Mouse (Mus musculus): ENCODE measurements around the gene Mylpf. TPM values are rescaled to one million over a fixed set of nuclear protein-coding genes. Genes with fewer than 3 reads are reported as not detected.
"Not testable (repeated sequence)": the region's sequence is repeated elsewhere in the genome, so short reads cannot be mapped to it uniquely, and the experiment has no call there.

Mylpf gene
- polyA plus RNA-seq, 1 experiment, result not detected

GRCm38 (mm10) chr7:127244658-127245510 lies 36.2 kb downstream of the Mylpf start:
- Histone ChIP-seq H3K27ac (ENCODE audit: insufficient read depth, low read depth, low read length) (peak overlapping the region; percentile 81), H3K4me1 (ENCODE audit: control insufficient read depth, insufficient read depth, low read length) (peaks cover 14% of the 10 kb centered on the region), H3K4me3 (ENCODE audit: insufficient read depth, low read depth, low read length) (peak overlapping the region; percentile 73)
- TF ChIP-seq POLR2A (IDR thresholded peaks at IDR 0.05; ENCODE audit: insufficient read depth, low read depth, low read length), result no peak; the same call in 1 of the 2 replicates
- TF ChIP-seq CTCF (IDR thresholded peaks at IDR 0.05; ENCODE audit: insufficient read depth, low read depth, low read length), result no peak
- WGBS, result 6% methylated on average over 29 of the region's 33 CpGs

- H3K4me1 ChIP-seq (ENCODE audit: control insufficient read depth, insufficient read depth, low read length); H3K4me3 ChIP-seq (ENCODE audit: insufficient read depth, low read depth, low read length); H3K27ac ChIP-seq (ENCODE audit: insufficient read depth, low read depth, low read length): not testable (repeated sequence)
- WGBS, result 89% methylated on average over 8 of the region's 8 CpGs
Observed at GRCm38 (mm10) chr7:127250511-127250910, 41.8 kb downstream of the Mylpf start.

- H3K4me1 ChIP-seq (ENCODE audit: control insufficient read depth, insufficient read depth, low read length), result peaks cover 2% of the 10 kb centered on the region; the same call in 1 of the 2 replicates
- no peak for TF ChIP-seq CTCF (IDR thresholded peaks at IDR 0.05; ENCODE audit: insufficient read depth, low read depth, low read length)
- TF ChIP-seq POLR2A (IDR thresholded peaks at IDR 0.05; ENCODE audit: insufficient read depth, low read depth, low read length), result no peak
- 80% methylated on average over 2 of the region's 2 CpGs for WGBS
- no peak overlapping the region for H3K27ac ChIP-seq (ENCODE audit: insufficient read depth, low read depth, low read length)
- no peak overlapping the region for H3K4me3 ChIP-seq (ENCODE audit: insufficient read depth, low read depth, low read length)
Observed at GRCm38 (mm10) chr7:127252414-127252813, 43.7 kb downstream of the Mylpf start.

- Histone ChIP-seq H3K4me3 (ENCODE audit: insufficient read depth, low read depth, low read length) (peak overlapping the region; percentile 53), H3K27ac (ENCODE audit: insufficient read depth, low read depth, low read length) (peak overlapping the region; percentile 62)
- WGBS, result 79% methylated on average over 6 of the region's 6 CpGs
Observed at GRCm38 (mm10) chr7:127253341-127253740, 44.7 kb downstream of the Mylpf start.

GRCm38 (mm10) chr7:127253821-127254769 lies 45.4 kb downstream of the Mylpf start:
- H3K4me1 ChIP-seq (ENCODE audit: control insufficient read depth, insufficient read depth, low read length), result peaks cover 2% of the 10 kb centered on the region; the same call in 1 of the 2 replicates
- H3K4me3 ChIP-seq (ENCODE audit: insufficient read depth, low read depth, low read length), result peak overlapping the region; percentile 53
- TF ChIP-seq POLR2A (IDR thresholded peaks at IDR 0.05; ENCODE audit: insufficient read depth, low read depth, low read length), result peak; percentile 76
- TF ChIP-seq CTCF (IDR thresholded peaks at IDR 0.05; ENCODE audit: insufficient read depth, low read depth, low read length), result no peak
- under 1% methylated on average over 136 of the region's 136 CpGs for WGBS
- peak overlapping the region; percentile 75 for H3K27ac ChIP-seq (ENCODE audit: insufficient read depth, low read depth, low read length)

More at GRCm38 (mm10) chr7:127253341-127253740, 44.7 kb downstream of the Mylpf start:
- TF ChIP-seq POLR2A (IDR thresholded peaks at IDR 0.05; ENCODE audit: insufficient read depth, low read depth, low read length), result no peak
- no peak for TF ChIP-seq CTCF (IDR thresholded peaks at IDR 0.05; ENCODE audit: insufficient read depth, low read depth, low read length)
- H3K4me1 ChIP-seq (ENCODE audit: control insufficient read depth, insufficient read depth, low read length), result peaks cover 2% of the 10 kb centered on the region; the same call in 1 of the 2 replicates

GRCm38 (mm10) chr7:127255008-127255407 lies 46.3 kb downstream of the Mylpf start:
- no peak overlapping the region for H3K4me3 ChIP-seq (ENCODE audit: insufficient read depth, low read depth, low read length)
- TF ChIP-seq CTCF (IDR thresholded peaks at IDR 0.05; ENCODE audit: insufficient read depth, low read depth, low read length) (no peak), POLR2A (IDR thresholded peaks at IDR 0.05; ENCODE audit: insufficient read depth, low read depth, low read length) (no peak)
- WGBS, result 26% methylated on average over 4 of the region's 4 CpGs
- H3K27ac ChIP-seq (ENCODE audit: insufficient read depth, low read depth, low read length), result no peak overlapping the region
- H3K4me1 ChIP-seq (ENCODE audit: control insufficient read depth, insufficient read depth, low read length), result peaks cover 2% of the 10 kb centered on the region; the same call in 1 of the 2 replicates

- Histone ChIP-seq H3K4me1 (ENCODE audit: control insufficient read depth, insufficient read depth, low read length) (peaks cover 2% of the 10 kb centered on the region; the same call in 1 of the 2 replicates), H3K4me3 (ENCODE audit: insufficient read depth, low read depth, low read length) (no peak overlapping the region), H3K27ac (ENCODE audit: insufficient read depth, low read depth, low read length) (no peak overlapping the region)
- no peak for TF ChIP-seq CTCF (IDR thresholded peaks at IDR 0.05; ENCODE audit: insufficient read depth, low read depth, low read length)
- TF ChIP-seq POLR2A (IDR thresholded peaks at IDR 0.05; ENCODE audit: insufficient read depth, low read depth, low read length), result no peak
- WGBS, result 100% methylated on average over 2 of the region's 2 CpGs
Observed at GRCm38 (mm10) chr7:127255965-127256364, 47.3 kb downstream of the Mylpf start.

- H3K4me3 ChIP-seq (ENCODE audit: insufficient read depth, low read depth, low read length), result no peak overlapping the region
- peaks cover 2% of the 10 kb centered on the region; the same call in 1 of the 2 replicates for H3K4me1 ChIP-seq (ENCODE audit: control insufficient read depth, insufficient read depth, low read length)
- TF ChIP-seq POLR2A (IDR thresholded peaks at IDR 0.05; ENCODE audit: insufficient read depth, low read depth, low read length), result no peak
- TF ChIP-seq CTCF (IDR thresholded peaks at IDR 0.05; ENCODE audit: insufficient read depth, low read depth, low read length), result no peak
- H3K27ac ChIP-seq (ENCODE audit: insufficient read depth, low read depth, low read length), result no peak overlapping the region
- WGBS, result 87% methylated on average over 5 of the region's 5 CpGs
Observed at GRCm38 (mm10) chr7:127256518-127256917, 47.8 kb downstream of the Mylpf start.
